In the genomic region with DNA sequence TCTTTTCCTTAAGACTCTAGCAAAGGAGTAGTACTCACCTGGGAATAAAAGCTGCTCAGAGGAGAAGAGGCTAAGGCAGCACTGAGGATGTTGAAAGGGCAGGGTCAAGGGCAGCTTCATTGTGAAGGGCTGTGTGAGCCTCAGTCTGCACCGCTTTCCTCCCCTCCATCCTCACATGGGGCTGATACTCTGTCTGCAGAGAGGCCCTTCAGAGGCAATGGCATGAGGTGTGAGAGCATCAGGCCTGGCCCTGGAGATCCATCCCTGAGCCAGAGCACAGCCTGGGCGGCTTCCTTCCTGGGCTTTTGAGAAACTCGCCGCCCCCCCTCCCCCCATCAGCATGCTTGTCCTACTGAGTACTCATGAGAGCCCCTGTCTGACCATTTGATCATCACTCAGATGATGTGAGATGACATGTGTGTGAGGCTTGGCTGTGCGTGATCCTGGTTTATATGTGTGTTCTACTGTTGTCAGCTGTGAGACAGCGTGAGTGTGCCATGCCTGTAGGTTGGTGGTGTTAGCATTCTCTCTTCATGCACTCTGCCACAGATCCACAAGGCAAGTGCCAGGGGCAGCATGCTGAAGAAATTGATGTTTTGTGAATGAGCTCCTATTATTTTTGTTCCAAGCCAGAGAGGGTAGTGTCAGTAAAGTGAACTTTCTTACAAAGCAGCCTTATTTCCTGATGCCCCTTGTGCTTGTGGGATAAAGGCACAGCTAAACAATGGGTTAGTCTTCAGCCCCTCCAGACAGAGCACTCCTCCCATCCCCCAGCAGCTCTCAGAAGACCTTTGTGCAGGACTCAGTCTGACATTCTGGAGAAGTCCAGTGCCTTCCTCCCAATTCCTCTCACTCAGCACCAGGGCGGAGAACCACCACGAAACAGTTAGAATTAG, we compare ENCODE assay signal across 8 mouse cellular contexts. TPM values are rescaled to one million over a fixed set of nuclear protein-coding genes. Genes with fewer than 3 reads are reported as not detected.
A peak's percentile ranks its signal among the peaks of the same experiment; 100 is the strongest.
DNase-seq lines count a peak whose midpoint lies in the region; ATAC-seq and TF ChIP-seq lines count a peak whose summit lies in the region.
"Had no signal": no experiment of that assay in that cellular context is flagged by ENCODE, and none has a peak within 500 bp of the region (broad histone marks: within the 10 kb centered on the region; RNA-seq: fewer than 3 reads in every experiment).

No protein-coding gene starts in this region.

- TF ChIP-seq CTCF in brain, embryonic 14.5 days (IDR thresholded peaks at IDR 0.05; ENCODE audit: borderline replicate concordance, extremely low read depth, insufficient read depth, insufficient read length) = no peak

- no peak overlapping the region for H3K4me3 ChIP-seq in kidney, embryonic 14.5 days (ENCODE audit: low read length)
- H3K4me3 ChIP-seq in embryonic facial prominence, embryonic 11.5 days (ENCODE audit: low read depth, low read length) = no peak overlapping the region
- no peak overlapping the region for H3K4me3 ChIP-seq in midbrain, embryonic 13.5 days (replicated peaks)

- H3K4me2 ChIP-seq in kidney, embryonic 14.5 days (replicated peaks; ENCODE audit: low read depth, low read length) = no peak overlapping the region
- no peak overlapping the region for H3K4me2 ChIP-seq in embryonic facial prominence, embryonic 11.5 days (ENCODE audit: low read depth, low read length)
- H3K4me2 ChIP-seq in midbrain, embryonic 13.5 days (replicated peaks) = no peak overlapping the region

- no peaks in the 10 kb centered on the region for H3K27me3 ChIP-seq in kidney, embryonic 14.5 days (ENCODE audit: control insufficient read depth, insufficient read depth, low read length)
- no peaks in the 10 kb centered on the region for H3K27me3 ChIP-seq in embryonic facial prominence, embryonic 11.5 days (ENCODE audit: control insufficient read depth, insufficient read depth, low read length)
- H3K27me3 ChIP-seq in midbrain, embryonic 13.5 days = no peaks in the 10 kb centered on the region

- WGBS in kidney, embryonic 14.5 days = 78% methylated on average over 8 of the region's 8 CpGs
- 59% methylated on average over 8 of the region's 8 CpGs for WGBS in embryonic facial prominence, embryonic 11.5 days
- 50% methylated on average over 8 of the region's 8 CpGs for WGBS in midbrain, embryonic 13.5 days

- no peak for TF ChIP-seq POLR2A in brain, embryonic 14.5 days (IDR thresholded peaks at IDR 0.05; ENCODE audit: borderline replicate concordance, extremely low read depth, insufficient read depth, insufficient read length, poor library complexity, severe bottlenecking)

- 0 out of 2 replicates have a peak overlapping the region, but pooled peaks have one; percentile 18 for H3K9ac ChIP-seq in kidney, embryonic 14.5 days (ENCODE audit: low read depth, low read length)
- peak overlapping the region; percentile 14; the same call in 1 of the 2 replicates for H3K9ac ChIP-seq in embryonic facial prominence, embryonic 11.5 days (replicated peaks; ENCODE audit: low read length)
- H3K9ac ChIP-seq in midbrain, embryonic 13.5 days (replicated peaks) = 0 out of 2 replicates have a peak overlapping the region, but pooled peaks have one; percentile 32

- H3K27ac ChIP-seq in kidney, embryonic 14.5 days (ENCODE audit: low read depth, low read length) = 0 out of 2 replicates have a peak overlapping the region, but pooled peaks have one; percentile 4
- no peak overlapping the region for H3K27ac ChIP-seq in embryonic facial prominence, embryonic 11.5 days (replicated peaks; ENCODE audit: low read depth, low read length)
- peak overlapping the region; percentile 53 for H3K27ac ChIP-seq in midbrain, embryonic 13.5 days

- peaks cover 29% of the 10 kb centered on the region for H3K4me1 ChIP-seq in kidney, embryonic 14.5 days (ENCODE audit: control insufficient read depth, insufficient read depth, low read length)
- no peaks in the 10 kb centered on the region for H3K4me1 ChIP-seq in embryonic facial prominence, embryonic 11.5 days (ENCODE audit: control insufficient read depth, insufficient read depth, low read length)
- peaks cover 32% of the 10 kb centered on the region for H3K4me1 ChIP-seq in midbrain, embryonic 13.5 days (replicated peaks)

- no peak; the same call in 1 of the 2 replicates for ATAC-seq in kidney, embryonic 14.5 days (ENCODE audit: low FRiP score, low TSS enrichment)
- ATAC-seq in embryonic facial prominence, embryonic 11.5 days (replicated peaks; ENCODE audit: insufficient number of reproducible peaks, low FRiP score, low TSS enrichment, low read depth) = peak; percentile 58; the same call in 1 of the 2 replicates
- peak; percentile 62 for ATAC-seq in midbrain, embryonic 13.5 days

- H3K9me3 ChIP-seq in kidney, embryonic 14.5 days (ENCODE audit: control insufficient read depth, low read length) = no peaks in the 10 kb centered on the region
- no peaks in the 10 kb centered on the region for H3K9me3 ChIP-seq in embryonic facial prominence, embryonic 11.5 days (replicated peaks; ENCODE audit: control insufficient read depth, low read length)
- H3K9me3 ChIP-seq in midbrain, embryonic 13.5 days = no peaks in the 10 kb centered on the region

- DNase-seq in kidney, adult 11 months = no peak
- peak; percentile 9 for DNase-seq in brain, embryonic 14.5 days (ENCODE audit: low read depth)
- DNase-seq in embryonic facial prominence, embryonic 11.5 days (ENCODE audit: low spot score) = no peak
- DNase-seq in right cerebral cortex, postnatal 10 days (ENCODE audit: low spot score in 2 of 2) = no peak
- DNase-seq in cerebellum, postnatal 25 days = no peak
- DNase-seq: thymus, postnatal 36 days had no signal

- no peaks in the 10 kb centered on the region for H3K36me3 ChIP-seq in kidney, embryonic 14.5 days (ENCODE audit: control insufficient read depth, insufficient read depth, low read length)
- H3K36me3 ChIP-seq in embryonic facial prominence, embryonic 11.5 days (replicated peaks; ENCODE audit: control insufficient read depth, insufficient read depth, low read depth, low read length) = no peaks in the 10 kb centered on the region
- no peaks in the 10 kb centered on the region for H3K36me3 ChIP-seq in midbrain, embryonic 13.5 days

RNA-seq across cellular contexts. Expression of a gene that starts 32.5 kb away (rescaled TPM):
- 187 and 203 TPM in 2 replicates for polyA plus RNA-seq in kidney, embryonic 14.5 days (2014; fragmentation: Nextera tagmentation; extraction: Ambion mirVana)
- polyA plus RNA-seq in brain, embryonic 14.5 days (2012; rRNA removed) = 66.6 and 73.9 TPM in 2 replicates
- 166 and 173 TPM in 2 replicates for polyA plus RNA-seq in embryonic facial prominence, embryonic 11.5 days (2014; fragmentation: Nextera tagmentation; extraction: Ambion mirVana)
- 124 and 126 TPM in 2 replicates for polyA plus RNA-seq in midbrain, embryonic 13.5 days (2015; fragmentation: Nextera tagmentation; extraction: Ambion mirVana)

RNA-seq across cellular contexts. Expression of a gene that starts 45.7 kb away (rescaled TPM):
- polyA plus RNA-seq in kidney, embryonic 14.5 days (2014; fragmentation: Nextera tagmentation; extraction: Ambion mirVana) = 35.4 and 43.0 TPM in 2 replicates
- polyA plus RNA-seq in brain, embryonic 14.5 days (2012; rRNA removed) = 88.3 and 93.9 TPM in 2 replicates
- polyA plus RNA-seq in embryonic facial prominence, embryonic 11.5 days (2014; fragmentation: Nextera tagmentation; extraction: Ambion mirVana) = 26.0 and 27.9 TPM in 2 replicates
- 30.5 and 31.7 TPM in 2 replicates for polyA plus RNA-seq in midbrain, embryonic 13.5 days (2015; fragmentation: Nextera tagmentation; extraction: Ambion mirVana)

RNA-seq across cellular contexts. Expression of a gene that starts 59.4 kb away (rescaled TPM):
- 9.7 and 10.1 TPM in 2 replicates for polyA plus RNA-seq in kidney, embryonic 14.5 days (2014; fragmentation: Nextera tagmentation; extraction: Ambion mirVana)
- 3.1 and 3.7 TPM in 2 replicates for polyA plus RNA-seq in brain, embryonic 14.5 days (2012; rRNA removed)
- 10.3 and 11.0 TPM in 2 replicates for polyA plus RNA-seq in embryonic facial prominence, embryonic 11.5 days (2014; fragmentation: Nextera tagmentation; extraction: Ambion mirVana)
- 3.4 and 4.6 TPM in 2 replicates for polyA plus RNA-seq in midbrain, embryonic 13.5 days (2015; fragmentation: Nextera tagmentation; extraction: Ambion mirVana)
